Mouse (Mus musculus): ENCODE measurements around the gene Svs5. TPM values are rescaled to one million over a fixed set of nuclear protein-coding genes. Genes with fewer than 3 reads are reported as not detected.

Svs5 gene
- polyA plus RNA-seq, 1 experiment, result not detected

- H3K79me2 ChIP-seq (ENCODE audit: control insufficient read depth, insufficient read depth), result no peaks in the 10 kb centered on the region
- H3ac ChIP-seq (ENCODE audit: control insufficient read depth, insufficient read length, low read depth), result no peak overlapping the region
- no peaks in the 10 kb centered on the region for H3K27me3 ChIP-seq (ENCODE audit: control insufficient read depth, insufficient read depth, insufficient read length)
- H3K36me3 ChIP-seq (ENCODE audit: control insufficient read depth, insufficient read depth), result no peaks in the 10 kb centered on the region
- no peak overlapping the region for H3K4me3 ChIP-seq (ENCODE audit: insufficient read depth, poor library complexity, severe bottlenecking)
- H3K79me3 ChIP-seq (ENCODE audit: low read depth), result no peaks in the 10 kb centered on the region
- no peak for TF ChIP-seq FOSL1 (IDR thresholded peaks at IDR 0.05; ENCODE audit: insufficient read depth, low read length, poor library complexity, severe bottlenecking)
- TF ChIP-seq CEBPB (IDR thresholded peaks at IDR 0.05; ENCODE audit: low read depth), result no peak
- TF ChIP-seq USF1 (IDR thresholded peaks at IDR 0.05; ENCODE audit: low read depth), result no peak
- no peak for TF ChIP-seq MAX (IDR thresholded peaks at IDR 0.05)
- TF ChIP-seq MYOD1 (IDR thresholded peaks at IDR 0.05; ENCODE audit: control insufficient read depth, insufficient read length, low read depth), result no peak
- no peak for TF ChIP-seq MYOG (IDR thresholded peaks at IDR 0.05; ENCODE audit: control insufficient read depth, extremely low read depth, insufficient read length)
- TF ChIP-seq CTCF (IDR thresholded peaks at IDR 0.05; ENCODE audit: control insufficient read depth, insufficient read depth, insufficient read length), result no peak
These were observed 16.4 kb downstream of the Svs5 start for GRCm38 (mm10) chr2:164348980-164349379.

GRCm38 (mm10) chr2:164352697-164353096, 20.2 kb downstream of the Svs5 start:
- TF ChIP-seq FOSL1 (IDR thresholded peaks at IDR 0.05; ENCODE audit: insufficient read depth, low read length, poor library complexity, severe bottlenecking) (no peak), CEBPB (IDR thresholded peaks at IDR 0.05; ENCODE audit: low read depth) (no peak), USF1 (IDR thresholded peaks at IDR 0.05; ENCODE audit: low read depth) (no peak)
- Histone ChIP-seq H3K27me3 (ENCODE audit: control insufficient read depth, insufficient read depth, insufficient read length) (no peaks in the 10 kb centered on the region), H3K79me2 (ENCODE audit: control insufficient read depth, insufficient read depth) (no peaks in the 10 kb centered on the region), H3ac (ENCODE audit: control insufficient read depth, insufficient read length, low read depth) (no peak overlapping the region), H3K36me3 (ENCODE audit: control insufficient read depth, insufficient read depth) (no peaks in the 10 kb centered on the region), H3K4me3 (ENCODE audit: insufficient read depth, poor library complexity, severe bottlenecking) (no peak overlapping the region), H3K79me3 (ENCODE audit: low read depth) (no peaks in the 10 kb centered on the region)

- no peak overlapping the region for H3K4me3 ChIP-seq (ENCODE audit: insufficient read depth, poor library complexity, severe bottlenecking)
- no peaks in the 10 kb centered on the region for H3K27me3 ChIP-seq (ENCODE audit: control insufficient read depth, insufficient read depth, insufficient read length)
These were observed 20.8 kb downstream of the Svs5 start for GRCm38 (mm10) chr2:164353356-164353755.

GRCm38 (mm10) chr2:164356177-164356967, 23.8 kb downstream of the Svs5 start:
- TF ChIP-seq CEBPB (IDR thresholded peaks at IDR 0.05; ENCODE audit: low read depth) (peak; percentile 92), MAX (IDR thresholded peaks at IDR 0.05) (no peak)
- H3K27me3 ChIP-seq (ENCODE audit: control insufficient read depth, insufficient read depth, insufficient read length), result no peaks in the 10 kb centered on the region
- H3ac ChIP-seq (ENCODE audit: control insufficient read depth, insufficient read length, low read depth), result no peak overlapping the region
- H3K79me3 ChIP-seq (ENCODE audit: low read depth), result no peaks in the 10 kb centered on the region
- no peaks in the 10 kb centered on the region for H3K36me3 ChIP-seq (ENCODE audit: control insufficient read depth, insufficient read depth)
- no peaks in the 10 kb centered on the region for H3K79me2 ChIP-seq (ENCODE audit: control insufficient read depth, insufficient read depth)
- no peak overlapping the region for H3K4me3 ChIP-seq (ENCODE audit: insufficient read depth, poor library complexity, severe bottlenecking)

More at GRCm38 (mm10) chr2:164353356-164353755, 20.8 kb downstream of the Svs5 start:
- no peaks in the 10 kb centered on the region for H3K36me3 ChIP-seq (ENCODE audit: control insufficient read depth, insufficient read depth)
- no peaks in the 10 kb centered on the region for H3K79me2 ChIP-seq (ENCODE audit: control insufficient read depth, insufficient read depth)
- no peak for TF ChIP-seq FOSL1 (IDR thresholded peaks at IDR 0.05; ENCODE audit: insufficient read depth, low read length, poor library complexity, severe bottlenecking)
- no peak for TF ChIP-seq CTCF (IDR thresholded peaks at IDR 0.05; ENCODE audit: control insufficient read depth, insufficient read depth, insufficient read length)
- no peak for TF ChIP-seq CEBPB (IDR thresholded peaks at IDR 0.05; ENCODE audit: low read depth)
- TF ChIP-seq MYOG (IDR thresholded peaks at IDR 0.05; ENCODE audit: control insufficient read depth, extremely low read depth, insufficient read length), result no peak
- no peak for TF ChIP-seq MYOD1 (IDR thresholded peaks at IDR 0.05; ENCODE audit: control insufficient read depth, insufficient read length, low read depth)
- TF ChIP-seq MAX (IDR thresholded peaks at IDR 0.05), result no peak
- TF ChIP-seq USF1 (IDR thresholded peaks at IDR 0.05; ENCODE audit: low read depth), result no peak
- no peaks in the 10 kb centered on the region for H3K79me3 ChIP-seq (ENCODE audit: low read depth)
- H3ac ChIP-seq (ENCODE audit: control insufficient read depth, insufficient read length, low read depth), result no peak overlapping the region

GRCm38 (mm10) chr2:164358373-164358772, 25.8 kb downstream of the Svs5 start:
- no peak overlapping the region for H3ac ChIP-seq (ENCODE audit: control insufficient read depth, insufficient read length, low read depth)
- TF ChIP-seq CEBPB (IDR thresholded peaks at IDR 0.05; ENCODE audit: low read depth) (no peak), MYOG (IDR thresholded peaks at IDR 0.05; ENCODE audit: control insufficient read depth, extremely low read depth, insufficient read length) (no peak), USF1 (IDR thresholded peaks at IDR 0.05; ENCODE audit: low read depth) (no peak), MAX (IDR thresholded peaks at IDR 0.05) (no peak), CTCF (IDR thresholded peaks at IDR 0.05; ENCODE audit: control insufficient read depth, insufficient read depth, insufficient read length) (no peak)
- no peaks in the 10 kb centered on the region for H3K36me3 ChIP-seq (ENCODE audit: control insufficient read depth, insufficient read depth)
- no peak overlapping the region for H3K4me3 ChIP-seq (ENCODE audit: insufficient read depth, poor library complexity, severe bottlenecking)
- H3K79me2 ChIP-seq (ENCODE audit: control insufficient read depth, insufficient read depth), result no peaks in the 10 kb centered on the region
- no peaks in the 10 kb centered on the region for H3K27me3 ChIP-seq (ENCODE audit: control insufficient read depth, insufficient read depth, insufficient read length)
- H3K79me3 ChIP-seq (ENCODE audit: low read depth), result no peaks in the 10 kb centered on the region

GRCm38 (mm10) chr2:164359031-164359430, 26.5 kb downstream of the Svs5 start:
- Histone ChIP-seq H3K79me2 (ENCODE audit: control insufficient read depth, insufficient read depth) (no peaks in the 10 kb centered on the region), H3K79me3 (ENCODE audit: low read depth) (no peaks in the 10 kb centered on the region), H3K36me3 (ENCODE audit: control insufficient read depth, insufficient read depth) (no peaks in the 10 kb centered on the region), H3K27me3 (ENCODE audit: control insufficient read depth, insufficient read depth, insufficient read length) (no peaks in the 10 kb centered on the region), H3K4me3 (ENCODE audit: insufficient read depth, poor library complexity, severe bottlenecking) (no peak overlapping the region), H3ac (ENCODE audit: control insufficient read depth, insufficient read length, low read depth) (no peak overlapping the region)
- TF ChIP-seq CEBPB (IDR thresholded peaks at IDR 0.05; ENCODE audit: low read depth) (no peak), MYOD1 (IDR thresholded peaks at IDR 0.05; ENCODE audit: control insufficient read depth, insufficient read length, low read depth) (no peak), CTCF (IDR thresholded peaks at IDR 0.05; ENCODE audit: control insufficient read depth, insufficient read depth, insufficient read length) (no peak), MYOG (IDR thresholded peaks at IDR 0.05; ENCODE audit: control insufficient read depth, extremely low read depth, insufficient read length) (no peak), FOSL1 (IDR thresholded peaks at IDR 0.05; ENCODE audit: insufficient read depth, low read length, poor library complexity, severe bottlenecking) (no peak), USF1 (IDR thresholded peaks at IDR 0.05; ENCODE audit: low read depth) (no peak), MAX (IDR thresholded peaks at IDR 0.05) (no peak)
